20 mouse cellular contexts compared by ENCODE assay signal in genomic region chr16:77789206-77789605, GRCm38 (mm10).
DNase-seq lines count a peak whose midpoint lies in the region; ATAC-seq lines count a peak whose summit lies in the region.
"Had no signal": no experiment of that assay in that cellular context is flagged by ENCODE, and none has a peak within 500 bp of the region (broad histone marks: within the 10 kb centered on the region; RNA-seq: fewer than 3 reads in every experiment).

No protein-coding gene starts in this region.

- no peak overlapping the region for H3K9ac ChIP-seq in forebrain, embryonic 15.5 days (replicated peaks)
- no peak overlapping the region for H3K9ac ChIP-seq in hindbrain, embryonic 13.5 days
- H3K9ac ChIP-seq in midbrain, embryonic 12.5 days (replicated peaks) = no peak overlapping the region
- no peak overlapping the region for H3K9ac ChIP-seq in neural tube, embryonic 15.5 days (replicated peaks)
- H3K9ac ChIP-seq: heart, embryonic 13.5 days; liver, embryonic 15.5 days had no signal

- H3K36me3 ChIP-seq in forebrain, embryonic 15.5 days = no peaks in the 10 kb centered on the region
- no peaks in the 10 kb centered on the region for H3K36me3 ChIP-seq in forebrain, embryonic 10.5 days (replicated peaks)
- H3K36me3 ChIP-seq in hindbrain, embryonic 13.5 days = no peaks in the 10 kb centered on the region
- H3K36me3 ChIP-seq in midbrain, embryonic 12.5 days = no peaks in the 10 kb centered on the region
- H3K36me3 ChIP-seq in neural tube, embryonic 15.5 days = no peaks in the 10 kb centered on the region
- H3K36me3 ChIP-seq: embryonic facial prominence, embryonic 10.5 days; G1E; heart, embryonic 13.5 days; liver, embryonic 15.5 days; neural tube, embryonic 12.5 days had no signal

- H3K9me3 ChIP-seq in forebrain, embryonic 15.5 days = no peaks in the 10 kb centered on the region
- no peaks in the 10 kb centered on the region for H3K9me3 ChIP-seq in forebrain, embryonic 10.5 days
- H3K9me3 ChIP-seq in hindbrain, embryonic 13.5 days = no peaks in the 10 kb centered on the region
- H3K9me3 ChIP-seq in midbrain, embryonic 12.5 days = no peaks in the 10 kb centered on the region
- no peaks in the 10 kb centered on the region for H3K9me3 ChIP-seq in neural tube, embryonic 15.5 days (replicated peaks)
- H3K9me3 ChIP-seq: embryonic facial prominence, embryonic 10.5 days; heart, embryonic 13.5 days; liver, embryonic 15.5 days; neural tube, embryonic 12.5 days had no signal

- no peaks in the 10 kb centered on the region for H3K27me3 ChIP-seq in forebrain, embryonic 15.5 days
- no peaks in the 10 kb centered on the region for H3K27me3 ChIP-seq in forebrain, embryonic 10.5 days (ENCODE audit: poor library complexity, severe bottlenecking)
- H3K27me3 ChIP-seq in hindbrain, embryonic 13.5 days = no peaks in the 10 kb centered on the region
- no peaks in the 10 kb centered on the region for H3K27me3 ChIP-seq in midbrain, embryonic 12.5 days
- H3K27me3 ChIP-seq in neural tube, embryonic 15.5 days (replicated peaks) = no peaks in the 10 kb centered on the region
- H3K27me3 ChIP-seq: heart, embryonic 13.5 days; liver, embryonic 15.5 days; neural tube, embryonic 12.5 days had no signal

- H3K4me3 ChIP-seq in forebrain, embryonic 15.5 days = no peak overlapping the region
- H3K4me3 ChIP-seq in forebrain, embryonic 10.5 days = no peak overlapping the region
- no peak overlapping the region for H3K4me3 ChIP-seq in hindbrain, embryonic 13.5 days
- no peak overlapping the region for H3K4me3 ChIP-seq in midbrain, embryonic 12.5 days
- no peak overlapping the region for H3K4me3 ChIP-seq in neural tube, embryonic 15.5 days (replicated peaks)
- H3K4me3 ChIP-seq: embryonic facial prominence, embryonic 10.5 days; heart, embryonic 13.5 days; liver, embryonic 15.5 days; neural tube, embryonic 12.5 days had no signal

- WGBS in forebrain, embryonic 15.5 days = 74% methylated on average over 2 of the region's 2 CpGs
- 90% methylated on average over 2 of the region's 2 CpGs for WGBS in forebrain, embryonic 10.5 days
- WGBS in hindbrain, embryonic 13.5 days = 79% methylated on average over 2 of the region's 2 CpGs
- 80% methylated on average over 2 of the region's 2 CpGs for WGBS in midbrain, embryonic 12.5 days
- WGBS in neural tube, embryonic 15.5 days = 66% methylated on average over 2 of the region's 2 CpGs

- no peak for ATAC-seq in forebrain, embryonic 15.5 days (replicated peaks)
- ATAC-seq in hindbrain, embryonic 13.5 days (ENCODE audit: low FRiP score) = no peak
- no peak for ATAC-seq in midbrain, embryonic 12.5 days (ENCODE audit: low FRiP score, low read depth)
- no peak for ATAC-seq in neural tube, embryonic 15.5 days (ENCODE audit: low FRiP score)
- ATAC-seq: intestine, embryonic 16.5 days had no signal

- H3K27ac ChIP-seq in forebrain, embryonic 15.5 days (replicated peaks) = peak overlapping the region; percentile 96
- H3K27ac ChIP-seq in forebrain, embryonic 10.5 days = no peak overlapping the region
- H3K27ac ChIP-seq in hindbrain, embryonic 13.5 days = peak overlapping the region; percentile 97
- H3K27ac ChIP-seq in midbrain, embryonic 12.5 days (replicated peaks) = peak overlapping the region; percentile 92
- H3K27ac ChIP-seq in neural tube, embryonic 15.5 days (replicated peaks) = peak overlapping the region; percentile 94
- H3K27ac ChIP-seq: heart, embryonic 13.5 days; liver, embryonic 15.5 days had no signal

- H3K4me2 ChIP-seq in forebrain, embryonic 15.5 days (replicated peaks) = no peak overlapping the region
- H3K4me2 ChIP-seq in hindbrain, embryonic 13.5 days = no peak overlapping the region
- H3K4me2 ChIP-seq in midbrain, embryonic 12.5 days (replicated peaks) = no peak overlapping the region
- no peak overlapping the region for H3K4me2 ChIP-seq in neural tube, embryonic 15.5 days
- H3K4me2 ChIP-seq: heart, embryonic 13.5 days; liver, embryonic 15.5 days had no signal

- H3K4me1 ChIP-seq in forebrain, embryonic 15.5 days = peaks cover 26% of the 10 kb centered on the region
- H3K4me1 ChIP-seq in forebrain, embryonic 10.5 days = peaks cover 8% of the 10 kb centered on the region
- H3K4me1 ChIP-seq in hindbrain, embryonic 13.5 days (replicated peaks) = peaks cover 25% of the 10 kb centered on the region
- peaks cover 22% of the 10 kb centered on the region for H3K4me1 ChIP-seq in midbrain, embryonic 12.5 days
- peaks cover 28% of the 10 kb centered on the region for H3K4me1 ChIP-seq in neural tube, embryonic 15.5 days
- H3K4me1 ChIP-seq: heart, embryonic 13.5 days; liver, embryonic 15.5 days had no signal

- no peak for DNase-seq in forebrain, embryonic 10.5 days (ENCODE audit: extremely low spot score, low spot score)
- no peak for DNase-seq in lung, postnatal 14 days
- no peak for DNase-seq in layer of hippocampus, postnatal 36 days
- DNase-seq: adrenal gland, postnatal 14 days; cerebellum, adult 11-12 months; gastrocnemius, postnatal 10 days; heart, adult 18-20 months; heart, postnatal 4 days; right cerebral cortex, postnatal 14 days; thymus, postnatal 36 days had no signal
